Mouse (Mus musculus): Measurements from ENCODE around the gene Arhgap21.
"Not testable (repeated sequence)": the region's sequence is repeated elsewhere in the genome, so short reads cannot be mapped to it uniquely, and the experiment has no call there.

Arhgap21 gene

GRCm38 (mm10) chr2:20939367-20939766 lies 29.3 kb downstream of the Arhgap21 start:
- DNase-seq (ENCODE audit: low read depth), result no peak

GRCm38 (mm10) chr2:20936609-20937221 lies 32.0 kb downstream of the Arhgap21 start:
- no peak for DNase-seq (ENCODE audit: low read depth)

- no peak for DNase-seq (ENCODE audit: low read depth)
Observed at GRCm38 (mm10) chr2:20934406-20934805, 34.3 kb downstream of the Arhgap21 start.

- DNase-seq (ENCODE audit: low read depth), result no peak
Observed at GRCm38 (mm10) chr2:20932748-20933313, 35.9 kb downstream of the Arhgap21 start.

GRCm38 (mm10) chr2:20931761-20932160 lies 36.9 kb downstream of the Arhgap21 start:
- DNase-seq (ENCODE audit: low read depth), result not testable (repeated sequence)

- DNase-seq (ENCODE audit: low read depth), result no peak
Observed at GRCm38 (mm10) chr2:20928454-20928853, 40.2 kb downstream of the Arhgap21 start.

GRCm38 (mm10) chr2:20924938-20925337 lies 43.7 kb downstream of the Arhgap21 start:
- DNase-seq (ENCODE audit: low read depth), result no peak

GRCm38 (mm10) chr2:20922366-20922765 lies 46.3 kb downstream of the Arhgap21 start:
- DNase-seq (ENCODE audit: low read depth), result no peak

- no peak for DNase-seq (ENCODE audit: low read depth)
Observed at GRCm38 (mm10) chr2:20921558-20921957, 47.1 kb downstream of the Arhgap21 start.

GRCm38 (mm10) chr2:20921021-20921420 lies 47.7 kb downstream of the Arhgap21 start:
- no peak for DNase-seq (ENCODE audit: low read depth)

- no peak for DNase-seq (ENCODE audit: low read depth)
Observed at GRCm38 (mm10) chr2:20914531-20915320, 54.0 kb downstream of the Arhgap21 start.

GRCm38 (mm10) chr2:20913019-20913415 lies 55.7 kb downstream of the Arhgap21 start:
- no peak for DNase-seq (ENCODE audit: low read depth)

GRCm38 (mm10) chr2:20912348-20913018 lies 56.2 kb downstream of the Arhgap21 start:
- DNase-seq (ENCODE audit: low read depth), result no peak

GRCm38 (mm10) chr2:20910446-20910845 lies 58.2 kb downstream of the Arhgap21 start:
- DNase-seq (ENCODE audit: low read depth), result no peak

- no peak for DNase-seq (ENCODE audit: low read depth)
Observed at GRCm38 (mm10) chr2:20909404-20909803, 59.3 kb downstream of the Arhgap21 start.

- DNase-seq (ENCODE audit: low read depth), result no peak
Observed at GRCm38 (mm10) chr2:20907291-20907690, 61.4 kb downstream of the Arhgap21 start.

GRCm38 (mm10) chr2:20905411-20905810 lies 63.3 kb downstream of the Arhgap21 start:
- no peak for DNase-seq (ENCODE audit: low read depth)

- DNase-seq (ENCODE audit: low read depth), result no peak
Observed at GRCm38 (mm10) chr2:20902981-20903645, 65.6 kb downstream of the Arhgap21 start.

GRCm38 (mm10) chr2:20901916-20902315 lies 66.8 kb downstream of the Arhgap21 start:
- DNase-seq (ENCODE audit: low read depth), result no peak

GRCm38 (mm10) chr2:20899301-20899700 lies 69.4 kb downstream of the Arhgap21 start:
- DNase-seq (ENCODE audit: low read depth), result peak; percentile 48

GRCm38 (mm10) chr2:20898684-20899083 lies 70.0 kb downstream of the Arhgap21 start:
- peak; percentile 81 for DNase-seq (ENCODE audit: low read depth)

GRCm38 (mm10) chr2:20896446-20896845 lies 72.2 kb downstream of the Arhgap21 start:
- no peak for DNase-seq (ENCODE audit: low read depth)
